Mouse (Mus musculus) ovary, postnatal 36 days (tissue): Measurements from ENCODE around the gene Olfr801.

Experiments used
- DNase-seq: peaks from one replicate; pipeline ENCODE4 v3.0.0; 2022; ENCODE audit warnings: low spot score, mixed read lengths

Gene Olfr801

GRCm38 (mm10) chr10:129673765-129674164 lies at the start of gene Olfr801:
Gene Olfr801, minus strand, starts transcription at chr10:129673865.
- DNase-seq = no peak

GRCm38 (mm10) chr10:129702910-129703309 lies 29.2 kb upstream of the Olfr801 start, which contains the start of gene Olfr804:
Gene Olfr804, plus strand, starts transcription at chr10:129703210.
- no peak for DNase-seq

GRCm38 (mm10) chr10:129694186-129694585 lies 20.5 kb upstream of the Olfr801 start, which contains the start of gene Olfr803:
Gene Olfr803, minus strand, starts transcription at chr10:129694286.
- DNase-seq = no peak

- no peak for DNase-seq
These were observed 14.4 kb upstream of the Olfr801 start, which contains the start of gene Olfr802 for GRCm38 (mm10) chr10:129688069-129688468. Gene Olfr802, minus strand, starts transcription at chr10:129688169.

GRCm38 (mm10) chr10:129657394-129657793 lies 16.3 kb downstream of the Olfr801 start, which contains the start of gene Olfr800:
Gene Olfr800, plus strand, starts transcription at chr10:129657694.
- DNase-seq = no peak

GRCm38 (mm10) chr10:129651763-129652162 lies 21.9 kb downstream of the Olfr801 start:
- no peak for DNase-seq

- no peak for DNase-seq
These were observed 36.5 kb downstream of the Olfr801 start, which contains the start of gene Olfr799 for GRCm38 (mm10) chr10:129637184-129637583. Gene Olfr799, plus strand, starts transcription at chr10:129637484.

GRCm38 (mm10) chr10:129627834-129628233 lies 45.8 kb downstream of the Olfr801 start, which contains the start of gene Olfr798:
Gene Olfr798, minus strand, starts transcription at chr10:129627934.
- no peak for DNase-seq

GRCm38 (mm10) chr10:129623251-129623650 lies 50.4 kb downstream of the Olfr801 start:
- no peak for DNase-seq

- no peak for DNase-seq
These were observed 51.9 kb downstream of the Olfr801 start for GRCm38 (mm10) chr10:129621724-129622123.
